Mouse (Mus musculus) ES-E14 (cell line): ENCODE results near the gene Bcat1.

ENCODE experiments used
- CHD2 ChIP-seq: IDR thresholded peaks from 2 replicates; pipeline ENCODE4 v1.6.1; 2014; ENCODE audit warnings: mild to moderate bottlenecking, low read depth, low read length, inconsistent platforms
- HCFC1 ChIP-seq: IDR thresholded peaks from 2 replicates; pipeline ENCODE4 v1.6.1; 2012; ENCODE audit warnings: low read length, inconsistent platforms, borderline replicate concordance; ENCODE audit not compliant: insufficient read depth
- MAFK ChIP-seq: IDR thresholded peaks from 2 replicates; pipeline ENCODE4 v1.6.1; 2014; ENCODE audit warnings: mild to moderate bottlenecking, low read depth, low read length, inconsistent platforms; ENCODE audit not compliant: insufficient read depth
- ZC3H11A ChIP-seq: IDR thresholded peaks from 2 replicates; pipeline ENCODE4 v1.6.1; 2012; ENCODE audit warnings: low read depth, mild to moderate bottlenecking, inconsistent platforms, low read length, borderline replicate concordance
- ZNF384 ChIP-seq: IDR thresholded peaks from 2 replicates; pipeline ENCODE4 v1.6.1; 2012; ENCODE audit warnings: low read depth, low read length, inconsistent platforms

GRCm38 (mm10) chr6:145120086-145120485, 44.1 kb upstream of the Bcat1 start:
- TF ChIP-seq CHD2 (no peak), ZNF384 (no peak), ZC3H11A (no peak), MAFK (no peak), HCFC1 (no peak)
